Mouse (Mus musculus): Measurements from ENCODE around the gene 2210016L21Rik.

Gene 2210016L21Rik

GRCm38 (mm10) chr5:114942766-114943130 lies 790 bp downstream of the 2210016L21Rik start:
- in situ Hi-C loops (cut with MboI, MseI): no loop called here

- in situ Hi-C loops (cut with MboI, MseI): no loop called here
Measured at GRCm38 (mm10) chr5:114945072-114945471, 3.1 kb downstream of the 2210016L21Rik start.

- in situ Hi-C loops (cut with MboI, MseI): no loop called here
Measured at GRCm38 (mm10) chr5:114948891-114949290, 6.9 kb downstream of the 2210016L21Rik start.

- in situ Hi-C loops (cut with MboI, MseI): no loop called here
Measured at GRCm38 (mm10) chr5:114949316-114949715, 7.4 kb downstream of the 2210016L21Rik start.

GRCm38 (mm10) chr5:114949812-114950211 lies 7.9 kb downstream of the 2210016L21Rik start:
- in situ Hi-C loops (cut with MboI, MseI): no loop called here

GRCm38 (mm10) chr5:114950669-114951068 lies 8.7 kb downstream of the 2210016L21Rik start:
- in situ Hi-C loops (cut with MboI, MseI): no loop called here

GRCm38 (mm10) chr5:114951279-114951880 lies 9.4 kb downstream of the 2210016L21Rik start:
- in situ Hi-C loops (cut with MboI, MseI): no loop called here

GRCm38 (mm10) chr5:114953326-114953725 lies 11.4 kb downstream of the 2210016L21Rik start:
- in situ Hi-C loops (cut with MboI, MseI): no loop called here

- in situ Hi-C loops (cut with MboI, MseI): no loop called here
Measured at GRCm38 (mm10) chr5:114958069-114958468, 16.1 kb downstream of the 2210016L21Rik start.

GRCm38 (mm10) chr5:114961590-114962360 lies 19.8 kb downstream of the 2210016L21Rik start:
- in situ Hi-C loops (cut with MboI, MseI): no loop called here

GRCm38 (mm10) chr5:114964315-114964966 lies 22.5 kb downstream of the 2210016L21Rik start:
- in situ Hi-C loops (cut with MboI, MseI): no loop called here

- in situ Hi-C loops (cut with MboI, MseI): no loop called here
Measured at GRCm38 (mm10) chr5:114964967-114965898, 23.3 kb downstream of the 2210016L21Rik start.

GRCm38 (mm10) chr5:114967523-114968268 lies 25.7 kb downstream of the 2210016L21Rik start:
- in situ Hi-C loops (cut with MboI, MseI): no loop called here

GRCm38 (mm10) chr5:114968651-114969050 lies 26.7 kb downstream of the 2210016L21Rik start:
- in situ Hi-C loops (cut with MboI, MseI): no loop called here

GRCm38 (mm10) chr5:114969064-114969463 lies 27.1 kb downstream of the 2210016L21Rik start:
- in situ Hi-C loops (cut with MboI, MseI): no loop called here

- in situ Hi-C loops (cut with MboI, MseI): no loop called here
Measured at GRCm38 (mm10) chr5:114969609-114970215, 27.8 kb downstream of the 2210016L21Rik start.

GRCm38 (mm10) chr5:114970824-114971227 lies 28.9 kb downstream of the 2210016L21Rik start, which contains the start of gene Hnf1a:
Hnf1a (minus strand) TSS chr5:114971094.
- in situ Hi-C loops (cut with MboI, MseI): no loop called here

- in situ Hi-C loops (cut with MboI, MseI): no loop called here
Measured at GRCm38 (mm10) chr5:114972201-114972600, 30.2 kb downstream of the 2210016L21Rik start.

GRCm38 (mm10) chr5:114973131-114973530 lies 31.2 kb downstream of the 2210016L21Rik start:
- in situ Hi-C loops (cut with MboI, MseI): no loop called here

- in situ Hi-C loops (cut with MboI, MseI): loop anchor here (5.0 kb wide), 2 partner anchors 95 to 260 kb away; partner anchors contain the start of gene Pop5
Measured at GRCm38 (mm10) chr5:114976935-114977334, 35.0 kb downstream of the 2210016L21Rik start.

Data from T-helper 2 cell (primary cell).